ENCODE assay signal across 9 mouse cellular contexts in the genomic region with DNA sequence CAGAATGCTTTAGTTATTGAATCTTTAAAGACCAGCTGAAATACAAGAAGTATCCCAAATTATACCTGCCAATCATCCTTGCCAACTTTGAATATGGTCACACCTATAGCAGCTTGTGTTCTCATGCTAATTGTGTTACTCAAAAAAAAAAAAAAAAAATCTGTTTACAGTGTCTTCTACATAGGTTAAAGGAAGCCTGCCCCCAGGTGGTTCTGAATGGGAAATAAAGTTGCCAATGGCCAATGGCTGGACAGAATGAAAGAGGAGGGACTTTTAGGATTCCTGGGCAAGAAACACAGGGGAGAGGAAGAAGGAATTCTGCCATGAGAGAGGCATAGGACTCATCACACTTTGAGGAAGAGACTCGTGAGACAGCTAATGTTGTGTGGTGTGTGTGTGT.
DNase-seq lines count a peak whose midpoint lies in the region; ATAC-seq and TF ChIP-seq lines count a peak whose summit lies in the region.
"Had no signal": no experiment of that assay in that cellular context is flagged by ENCODE, and none has a peak within 500 bp of the region (broad histone marks: within the 10 kb centered on the region; RNA-seq: fewer than 3 reads in every experiment).

No protein-coding gene starts in this region.

- no peaks in the 10 kb centered on the region for H3K27me3 ChIP-seq in limb, embryonic 14.5 days (ENCODE audit: control insufficient read depth, insufficient read depth, low read length)

- DNase-seq in layer of hippocampus, adult 2 months (ENCODE audit: low spot score in 2 of 2): no peak
- DNase-seq in layer of hippocampus, adult 11-12 months (ENCODE audit: low spot score): no peak
- peak; percentile 61 for DNase-seq in NIH3T3 (ENCODE audit: low read depth)
- DNase-seq in embryo, embryonic 11 days: peak; percentile 39
- DNase-seq in limb, embryonic 14.5 days (ENCODE audit: low spot score): peak; percentile 20
- no peak for DNase-seq in spleen, postnatal 10 days (ENCODE audit: low spot score in 2 of 2)
- no peak for DNase-seq in cerebellum, adult 9-10 months

- no peak overlapping the region for H3K27ac ChIP-seq in layer of hippocampus, adult 2 months
- no peak overlapping the region for H3K27ac ChIP-seq in limb, embryonic 14.5 days (replicated peaks; ENCODE audit: low read depth, low read length)

- 77% methylated on average over 1 of the region's 1 CpGs for WGBS in limb, embryonic 14.5 days

- no peaks in the 10 kb centered on the region for H3K9me3 ChIP-seq in limb, embryonic 14.5 days (ENCODE audit: control insufficient read depth, low read length)

- no peak overlapping the region for H3K4me2 ChIP-seq in limb, embryonic 14.5 days (replicated peaks; ENCODE audit: low read depth, low read length, severe bottlenecking)

- no peak for ATAC-seq in limb, embryonic 14.5 days (ENCODE audit: low FRiP score, low read depth)
- no peak for ATAC-seq in monocyte, adult 5-6 weeks (replicated peaks; ENCODE audit: insufficient number of reproducible peaks, low FRiP score, low TSS enrichment, poor library complexity, severe bottlenecking)
- ATAC-seq: forebrain, embryonic 16.5 days had no signal

- no peak overlapping the region for H3K4me3 ChIP-seq in layer of hippocampus, adult 2 months
- H3K4me3 ChIP-seq in limb, embryonic 14.5 days (replicated peaks; ENCODE audit: low read length): no peak overlapping the region

- TF ChIP-seq CTCF in layer of hippocampus, adult 2 months (conservative IDR thresholded peaks at IDR 0.05): peak; percentile 55

- H3K9ac ChIP-seq in limb, embryonic 14.5 days (ENCODE audit: low read depth, low read length, severe bottlenecking): no peak overlapping the region

- H3K36me3 ChIP-seq in limb, embryonic 14.5 days (ENCODE audit: control insufficient read depth, insufficient read depth, low read length): no peaks in the 10 kb centered on the region

- TF ChIP-seq POLR2A in limb, embryonic 14.5 days (IDR thresholded peaks at IDR 0.05; ENCODE audit: borderline replicate concordance, extremely low read depth, insufficient read depth, insufficient read length): no peak

- H3K4me1 ChIP-seq in limb, embryonic 14.5 days (ENCODE audit: control insufficient read depth, insufficient read depth, low read length): peaks cover 9% of the 10 kb centered on the region

Comparison
In these comparisons a context has a peak if more than half of its experiments do, and no peak if none do; other contexts are left out.
1. DNase-seq: peak in NIH3T3 (single experiment), embryo, embryonic 11 days (single experiment) and limb, embryonic 14.5 days (single experiment); none in layer of hippocampus, adult 2 months (0 of 2), layer of hippocampus, adult 11-12 months (single experiment), spleen, postnatal 10 days (0 of 2) and cerebellum, adult 9-10 months (single experiment).